Mouse (Mus musculus): Measurements from ENCODE around the gene Bcl2l12. TPM values are rescaled to one million over a fixed set of nuclear protein-coding genes. Genes with fewer than 3 reads are reported as not detected.

The Bcl2l12 gene
- polyA plus RNA-seq, 1 experiment from 2014 or later, result 15.4 TPM

DNA sequence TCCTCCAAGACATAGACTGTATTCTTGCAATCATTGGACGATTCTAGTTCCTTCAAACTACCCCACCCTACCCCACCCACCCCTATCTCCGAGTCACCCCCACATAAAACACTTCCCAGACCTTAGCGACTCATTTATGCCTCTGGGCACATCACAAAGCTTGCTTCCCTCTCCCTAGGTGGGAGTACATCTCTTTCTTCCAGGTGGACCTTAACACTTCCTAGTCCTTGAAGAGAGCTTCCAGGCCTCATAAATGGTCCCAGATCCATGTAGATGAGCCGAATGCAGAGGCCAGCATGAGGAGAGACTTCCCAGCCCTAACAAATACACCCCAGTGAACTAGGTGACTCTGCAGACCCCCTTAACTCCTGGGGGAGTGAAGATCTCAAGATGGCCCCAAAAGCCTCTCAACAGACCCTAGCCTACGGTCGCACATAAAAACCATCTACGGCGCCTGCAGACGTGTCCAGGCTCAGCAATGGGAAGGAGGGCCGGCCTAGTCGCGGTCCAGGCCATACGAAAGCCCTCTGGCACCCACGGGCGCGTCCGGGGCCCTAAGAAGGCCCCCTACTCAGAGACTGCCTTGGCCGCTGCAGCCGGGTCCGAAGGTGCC is 16.9 kb upstream of the Bcl2l12 start:
- ATAC-seq (ENCODE audit: low FRiP score, low TSS enrichment) (no peak), DNase-seq (no peak)
- no peaks in the 10 kb centered on the region for H3K9me3 ChIP-seq (ENCODE audit: control insufficient read depth, low read length)
- peak overlapping the region; percentile 81 for H3K27ac ChIP-seq (replicated peaks; ENCODE audit: low read depth, low read length)
- H3K4me3 ChIP-seq (replicated peaks; ENCODE audit: low read depth, low read length), result peak overlapping the region; percentile 66
- peaks cover 24% of the 10 kb centered on the region for H3K4me1 ChIP-seq (ENCODE audit: control insufficient read depth, insufficient read depth, low read length)
- WGBS, result 2% methylated on average over 20 of the region's 20 CpGs
- peak overlapping the region; percentile 82 for H3K9ac ChIP-seq (replicated peaks; ENCODE audit: low read length)
- H3K27me3 ChIP-seq (ENCODE audit: control insufficient read depth, insufficient read depth, low read length), result no peaks in the 10 kb centered on the region
- H3K4me2 ChIP-seq (ENCODE audit: low read length), result peak overlapping the region; percentile 81
- peaks cover 23% of the 10 kb centered on the region for H3K36me3 ChIP-seq (ENCODE audit: control insufficient read depth, insufficient read depth, low read length)

DNA sequence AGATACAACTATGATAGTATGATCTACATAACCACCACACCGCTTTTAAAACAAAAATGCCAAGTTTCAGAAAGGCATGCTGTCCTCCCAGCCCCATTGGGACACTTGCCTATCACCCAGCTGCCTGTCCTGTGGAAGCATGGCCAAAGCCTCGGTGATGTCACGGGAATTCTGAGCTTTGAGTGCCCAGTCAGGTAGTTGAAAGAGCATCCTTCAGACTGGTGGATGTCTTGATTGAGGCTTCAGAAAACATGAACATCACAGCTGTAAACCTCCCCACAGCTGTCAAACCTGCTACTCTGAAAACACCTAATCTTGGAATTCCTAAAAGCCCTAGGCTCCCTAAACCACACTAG is 15.6 kb upstream of the Bcl2l12 start:
- Histone ChIP-seq H3K9me3 (ENCODE audit: control insufficient read depth, low read length) (no peaks in the 10 kb centered on the region), H3K27me3 (ENCODE audit: control insufficient read depth, insufficient read depth, low read length) (no peaks in the 10 kb centered on the region), H3K4me2 (ENCODE audit: low read length) (no peak overlapping the region), H3K27ac (replicated peaks; ENCODE audit: low read depth, low read length) (no peak overlapping the region), H3K36me3 (ENCODE audit: control insufficient read depth, insufficient read depth, low read length) (peaks cover 37% of the 10 kb centered on the region), H3K4me3 (replicated peaks; ENCODE audit: low read depth, low read length) (no peak overlapping the region), H3K4me1 (ENCODE audit: control insufficient read depth, insufficient read depth, low read length) (peaks cover 24% of the 10 kb centered on the region), H3K9ac (replicated peaks; ENCODE audit: low read length) (no peak overlapping the region)
- WGBS, result 95% methylated on average over 3 of the region's 3 CpGs
- ATAC-seq (ENCODE audit: low FRiP score, low TSS enrichment) (no peak), DNase-seq (no peak)

- H3K4me1 ChIP-seq (ENCODE audit: control insufficient read depth, insufficient read depth, low read length), result peaks cover 24% of the 10 kb centered on the region
- peaks cover 42% of the 10 kb centered on the region for H3K36me3 ChIP-seq (ENCODE audit: control insufficient read depth, insufficient read depth, low read length)
- H3K9me3 ChIP-seq (ENCODE audit: control insufficient read depth, low read length), result no peaks in the 10 kb centered on the region
- DNase-seq (no peak), ATAC-seq (ENCODE audit: low FRiP score, low TSS enrichment) (no peak)
- H3K9ac ChIP-seq (replicated peaks; ENCODE audit: low read length), result no peak overlapping the region
- no peak overlapping the region for H3K27ac ChIP-seq (replicated peaks; ENCODE audit: low read depth, low read length)
- no peak overlapping the region for H3K4me3 ChIP-seq (replicated peaks; ENCODE audit: low read depth, low read length)
- no peaks in the 10 kb centered on the region for H3K27me3 ChIP-seq (ENCODE audit: control insufficient read depth, insufficient read depth, low read length)
- H3K4me2 ChIP-seq (ENCODE audit: low read length), result no peak overlapping the region
- WGBS, result 94% methylated on average over 16 of the region's 16 CpGs
Measured at GRCm38 (mm10) chr7:45013366-45014095, 15.0 kb upstream of the Bcl2l12 start.

DNA sequence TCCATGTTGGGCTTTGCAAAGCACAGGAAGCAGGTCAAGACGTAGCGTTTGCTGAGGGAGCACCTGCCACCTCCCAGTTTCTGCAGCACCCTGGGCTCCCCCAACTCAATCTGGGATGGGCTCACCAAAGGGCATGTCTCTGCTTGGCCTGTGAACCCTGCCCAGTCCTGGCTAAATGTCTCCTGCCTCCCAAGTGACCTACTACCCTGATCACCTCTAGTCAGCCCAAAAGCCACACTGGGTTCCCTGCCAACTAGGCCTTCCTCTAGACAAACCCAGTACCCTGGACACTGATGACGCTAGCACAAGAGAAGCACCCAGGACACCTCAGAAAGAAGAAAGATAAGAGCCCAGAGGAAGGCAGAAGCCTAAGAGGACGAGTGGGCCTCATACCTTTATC is 14.3 kb upstream of the Bcl2l12 start:
- Histone ChIP-seq H3K27ac (replicated peaks; ENCODE audit: low read depth, low read length) (no peak overlapping the region), H3K4me3 (replicated peaks; ENCODE audit: low read depth, low read length) (no peak overlapping the region), H3K36me3 (ENCODE audit: control insufficient read depth, insufficient read depth, low read length) (peaks cover 49% of the 10 kb centered on the region), H3K27me3 (ENCODE audit: control insufficient read depth, insufficient read depth, low read length) (no peaks in the 10 kb centered on the region), H3K4me1 (ENCODE audit: control insufficient read depth, insufficient read depth, low read length) (peaks cover 20% of the 10 kb centered on the region), H3K9ac (replicated peaks; ENCODE audit: low read length) (no peak overlapping the region), H3K4me2 (ENCODE audit: low read length) (no peak overlapping the region), H3K9me3 (ENCODE audit: control insufficient read depth, low read length) (no peaks in the 10 kb centered on the region)
- no peak for DNase-seq
- 88% methylated on average over 4 of the region's 4 CpGs for WGBS
- ATAC-seq (ENCODE audit: low FRiP score, low TSS enrichment), result no peak

- Histone ChIP-seq H3K27ac (replicated peaks; ENCODE audit: low read depth, low read length) (no peak overlapping the region), H3K9me3 (ENCODE audit: control insufficient read depth, low read length) (no peaks in the 10 kb centered on the region), H3K9ac (replicated peaks; ENCODE audit: low read length) (no peak overlapping the region), H3K27me3 (ENCODE audit: control insufficient read depth, insufficient read depth, low read length) (no peaks in the 10 kb centered on the region), H3K4me3 (replicated peaks; ENCODE audit: low read depth, low read length) (no peak overlapping the region), H3K36me3 (ENCODE audit: control insufficient read depth, insufficient read depth, low read length) (peaks cover 58% of the 10 kb centered on the region), H3K4me2 (ENCODE audit: low read length) (no peak overlapping the region), H3K4me1 (ENCODE audit: control insufficient read depth, insufficient read depth, low read length) (peaks cover 15% of the 10 kb centered on the region)
- DNase-seq (no peak), ATAC-seq (ENCODE audit: low FRiP score, low TSS enrichment) (no peak)
- 97% methylated on average over 6 of the region's 6 CpGs for WGBS
Measured at GRCm38 (mm10) chr7:45012011-45012410, 13.5 kb upstream of the Bcl2l12 start.

DNA sequence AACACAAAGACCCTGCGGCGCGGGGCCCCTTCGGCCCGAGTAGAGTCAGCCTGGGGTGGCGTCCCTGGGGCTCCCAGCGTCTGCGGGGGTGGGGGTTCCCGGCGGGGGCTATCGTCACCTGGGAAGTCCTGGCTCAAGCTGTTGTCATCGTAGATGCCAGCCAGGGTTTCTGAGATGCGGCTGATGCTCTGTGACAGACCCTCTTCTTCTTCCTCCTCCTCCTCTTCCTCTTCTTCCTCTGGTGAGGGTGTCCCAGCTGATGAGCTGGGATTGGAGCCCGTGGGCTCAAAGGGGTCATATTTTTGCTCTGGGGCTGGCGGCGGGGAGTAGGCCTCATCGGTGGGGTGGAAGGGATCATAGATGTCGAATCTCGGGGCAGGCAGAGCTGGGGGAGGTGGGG is 9.9 kb upstream of the Bcl2l12 start:
- Histone ChIP-seq H3K4me3 (replicated peaks; ENCODE audit: low read depth, low read length) (no peak overlapping the region), H3K4me1 (ENCODE audit: control insufficient read depth, insufficient read depth, low read length) (no peaks in the 10 kb centered on the region), H3K36me3 (ENCODE audit: control insufficient read depth, insufficient read depth, low read length) (peaks cover 92% of the 10 kb centered on the region), H3K4me2 (ENCODE audit: low read length) (no peak overlapping the region), H3K27ac (replicated peaks; ENCODE audit: low read depth, low read length) (no peak overlapping the region), H3K27me3 (ENCODE audit: control insufficient read depth, insufficient read depth, low read length) (no peaks in the 10 kb centered on the region), H3K9me3 (ENCODE audit: control insufficient read depth, low read length) (no peaks in the 10 kb centered on the region), H3K9ac (replicated peaks; ENCODE audit: low read length) (no peak overlapping the region)
- ATAC-seq (ENCODE audit: low FRiP score, low TSS enrichment), result no peak
- DNase-seq, result no peak
- WGBS, result 96% methylated on average over 19 of the region's 19 CpGs

DNA sequence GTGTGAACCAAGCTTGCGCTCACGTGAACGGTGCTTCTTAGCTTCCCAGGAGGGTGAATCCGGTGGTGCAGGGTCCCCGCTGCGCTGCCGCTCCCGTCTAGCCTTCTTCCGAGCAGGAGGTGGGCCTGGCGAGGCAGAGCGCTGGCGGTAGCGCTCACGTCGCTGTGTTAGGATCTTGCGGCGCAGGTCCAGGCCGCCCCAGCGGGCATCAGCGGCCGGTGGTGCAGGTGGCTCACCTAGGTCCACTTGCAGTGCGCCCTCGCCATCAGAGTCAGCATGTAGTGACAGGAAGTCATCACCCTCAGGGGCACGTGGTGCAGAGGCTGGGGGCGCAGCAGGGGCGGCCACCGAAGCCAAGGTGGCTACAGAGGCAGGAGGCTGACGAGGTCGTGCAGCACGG is 9.3 kb upstream of the Bcl2l12 start:
- ATAC-seq (ENCODE audit: low FRiP score, low TSS enrichment) (no peak), DNase-seq (no peak)
- WGBS, result 95% methylated on average over 30 of the region's 30 CpGs
- Histone ChIP-seq H3K36me3 (ENCODE audit: control insufficient read depth, insufficient read depth, low read length) (peaks cover 96% of the 10 kb centered on the region), H3K27ac (replicated peaks; ENCODE audit: low read depth, low read length) (no peak overlapping the region), H3K4me3 (replicated peaks; ENCODE audit: low read depth, low read length) (no peak overlapping the region), H3K4me2 (ENCODE audit: low read length) (no peak overlapping the region), H3K9ac (replicated peaks; ENCODE audit: low read length) (no peak overlapping the region), H3K27me3 (ENCODE audit: control insufficient read depth, insufficient read depth, low read length) (no peaks in the 10 kb centered on the region), H3K9me3 (ENCODE audit: control insufficient read depth, low read length) (no peaks in the 10 kb centered on the region), H3K4me1 (ENCODE audit: control insufficient read depth, insufficient read depth, low read length) (no peaks in the 10 kb centered on the region)

DNA sequence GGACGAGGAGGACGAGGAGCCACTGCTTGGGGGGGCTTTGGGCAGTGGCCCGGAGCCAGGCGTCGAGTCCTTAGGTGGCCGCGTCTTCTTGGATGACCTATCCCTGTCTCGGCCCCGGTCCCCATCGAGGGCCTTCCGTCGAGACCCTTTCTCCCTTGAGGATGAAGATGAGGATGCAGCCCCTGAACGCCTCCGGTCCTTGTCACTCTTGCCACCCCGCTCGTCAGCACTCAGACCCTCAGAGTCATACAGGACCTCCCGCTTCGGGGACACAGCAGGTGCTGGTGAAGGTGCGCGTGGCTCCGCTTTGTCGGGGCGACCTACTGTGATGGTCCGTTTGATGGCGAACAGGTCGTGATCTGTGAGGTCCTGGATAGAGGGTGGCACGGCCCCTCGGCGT is 8.6 kb upstream of the Bcl2l12 start:
- Histone ChIP-seq H3K27ac (replicated peaks; ENCODE audit: low read depth, low read length) (no peak overlapping the region), H3K4me2 (ENCODE audit: low read length) (no peak overlapping the region), H3K27me3 (ENCODE audit: control insufficient read depth, insufficient read depth, low read length) (no peaks in the 10 kb centered on the region), H3K4me3 (replicated peaks; ENCODE audit: low read depth, low read length) (no peak overlapping the region), H3K9ac (replicated peaks; ENCODE audit: low read length) (no peak overlapping the region), H3K36me3 (ENCODE audit: control insufficient read depth, insufficient read depth, low read length) (peaks cover 96% of the 10 kb centered on the region), H3K9me3 (ENCODE audit: control insufficient read depth, low read length) (no peaks in the 10 kb centered on the region), H3K4me1 (ENCODE audit: control insufficient read depth, insufficient read depth, low read length) (no peaks in the 10 kb centered on the region)
- ATAC-seq (ENCODE audit: low FRiP score, low TSS enrichment), result no peak
- 96% methylated on average over 29 of the region's 29 CpGs for WGBS
- DNase-seq, result no peak

DNA sequence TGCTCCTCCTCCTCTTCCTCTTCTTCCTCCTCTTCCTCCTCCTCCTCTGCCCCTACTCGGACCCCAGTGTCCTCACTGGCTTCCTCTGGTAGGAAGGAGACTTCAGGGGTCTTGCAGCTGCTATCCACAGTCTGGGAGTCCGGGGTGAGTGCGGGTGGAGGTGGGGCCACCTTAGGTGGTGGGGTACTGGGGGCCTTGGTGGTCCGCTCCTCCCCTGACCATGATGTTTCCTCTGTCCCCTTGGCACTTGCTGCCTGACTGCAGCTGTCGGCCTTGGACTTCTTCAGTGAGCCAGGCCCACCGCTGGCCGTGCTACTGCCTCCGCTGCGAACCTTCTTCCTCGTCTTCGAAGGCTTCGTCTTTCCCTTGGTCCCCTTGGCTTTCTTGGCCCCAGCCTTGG is 8.0 kb upstream of the Bcl2l12 start:
- H3K9me3 ChIP-seq (ENCODE audit: control insufficient read depth, low read length), result no peaks in the 10 kb centered on the region
- DNase-seq (no peak), ATAC-seq (ENCODE audit: low FRiP score, low TSS enrichment) (no peak)
- no peaks in the 10 kb centered on the region for H3K27me3 ChIP-seq (ENCODE audit: control insufficient read depth, insufficient read depth, low read length)
- H3K4me3 ChIP-seq (replicated peaks; ENCODE audit: low read depth, low read length), result no peak overlapping the region
- H3K27ac ChIP-seq (replicated peaks; ENCODE audit: low read depth, low read length), result no peak overlapping the region
- H3K9ac ChIP-seq (replicated peaks; ENCODE audit: low read length), result no peak overlapping the region
- H3K4me2 ChIP-seq (ENCODE audit: low read length), result no peak overlapping the region
- H3K36me3 ChIP-seq (ENCODE audit: control insufficient read depth, insufficient read depth, low read length), result peaks cover 96% of the 10 kb centered on the region
- H3K4me1 ChIP-seq (ENCODE audit: control insufficient read depth, insufficient read depth, low read length), result no peaks in the 10 kb centered on the region
- 96% methylated on average over 12 of the region's 12 CpGs for whole genome bisulfite sequencing

Measured in midbrain, embryonic 14.5 days (tissue).